Mouse (Mus musculus) adipose tissue, adult 10 weeks (tissue): Measurements from ENCODE around the gene Gm20594. TPM values are rescaled to one million over a fixed set of nuclear protein-coding genes. Genes with fewer than 3 reads are reported as not detected.

Source experiments
- polyA plus RNA-seq: library from polyadenylated mRNA; stranded (reverse); fragments of 350-450 nt; fragmentation: Illumina TruSeq; extraction: RNeasy Lipid Tissue Mini Kit (QIAGEN cat#74804); gene quantifications from one replicate; pipeline ENCODE4 v1.2.3, GENCODE M21; 2014; ENCODE audit warnings: low read depth, low replicate concordance

The Gm20594 gene
- polyA plus RNA-seq, result not detected

GRCm38 (mm10) chr6:79817616-79818015 lies at the start of gene Gm20594:
Gm20594 (plus strand) TSS chr6:79817916.

Other genes with a start within 250 kb of the Gm20594 start
- gene Lrrtm4, start 201.0 kb downstream of the Gm20594 start, polyA plus RNA-seq, result not detected